Mouse (Mus musculus): ENCODE data around the gene Tbc1d10c. TPM values are rescaled to one million over a fixed set of nuclear protein-coding genes. Genes with fewer than 3 reads are reported as not detected.

Tbc1d10c gene
- polyA plus RNA-seq (2014; fragmentation: Illumina TruSeq; extraction: RNeasy Lipid Tissue Mini Kit (QIAGEN cat#74804); ENCODE audit: low read depth, low replicate concordance): not detected

GRCm38 (mm10) chr19:4190831-4191334, at the start of gene Tbc1d10c:
TSS of gene Tbc1d10c (minus strand) at chr19:4191284.

DNA sequence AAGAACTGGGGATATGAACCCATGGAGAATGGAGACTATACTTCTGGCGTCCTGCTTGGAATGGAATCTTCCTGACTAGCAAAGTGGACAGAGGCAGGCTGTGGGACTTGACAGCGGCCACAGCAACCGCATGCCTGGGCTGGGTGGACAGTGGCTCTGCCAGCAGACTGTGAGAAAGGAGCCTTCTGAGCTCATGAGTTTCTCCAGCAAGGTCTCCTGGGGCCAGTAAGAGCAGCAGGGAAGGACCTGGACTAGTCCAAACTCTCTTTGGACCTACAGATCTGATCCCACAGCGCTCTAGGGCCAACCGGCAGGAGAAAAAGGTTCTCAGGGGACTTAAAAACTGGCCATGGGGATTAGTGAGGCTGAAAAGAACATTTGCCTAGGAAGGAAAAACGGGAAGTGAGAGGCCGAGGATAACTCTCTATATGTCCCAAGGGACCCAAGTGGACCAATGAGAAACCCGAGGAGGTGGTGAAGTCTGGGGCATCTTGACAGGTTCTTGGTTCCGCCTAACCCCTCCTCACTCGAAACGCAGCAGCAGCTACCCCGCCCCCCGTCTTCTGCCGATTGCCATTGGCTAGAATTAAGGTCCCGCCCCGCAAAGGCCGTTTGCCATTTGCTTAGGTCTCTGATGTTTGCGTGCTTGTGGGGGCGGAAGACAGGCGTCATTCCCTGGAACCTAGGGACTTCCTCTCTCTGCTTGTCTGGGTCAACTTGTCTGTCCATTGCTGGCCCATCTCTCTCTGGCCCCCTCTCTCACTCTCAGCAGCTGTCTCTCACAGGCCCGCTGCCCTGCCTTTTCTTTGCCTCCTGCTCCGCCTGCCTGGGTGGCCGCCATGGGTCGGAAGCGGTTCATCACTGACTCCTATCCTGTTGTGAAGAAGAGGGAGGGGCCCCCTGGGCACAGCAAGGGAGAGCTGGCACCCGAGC, 40.4 kb upstream of the Tbc1d10c start, which contains the start of gene Pold4:
Pold4 (plus strand) TSS at position 647 of the 933 bp plus-strand sequence.

DNA sequence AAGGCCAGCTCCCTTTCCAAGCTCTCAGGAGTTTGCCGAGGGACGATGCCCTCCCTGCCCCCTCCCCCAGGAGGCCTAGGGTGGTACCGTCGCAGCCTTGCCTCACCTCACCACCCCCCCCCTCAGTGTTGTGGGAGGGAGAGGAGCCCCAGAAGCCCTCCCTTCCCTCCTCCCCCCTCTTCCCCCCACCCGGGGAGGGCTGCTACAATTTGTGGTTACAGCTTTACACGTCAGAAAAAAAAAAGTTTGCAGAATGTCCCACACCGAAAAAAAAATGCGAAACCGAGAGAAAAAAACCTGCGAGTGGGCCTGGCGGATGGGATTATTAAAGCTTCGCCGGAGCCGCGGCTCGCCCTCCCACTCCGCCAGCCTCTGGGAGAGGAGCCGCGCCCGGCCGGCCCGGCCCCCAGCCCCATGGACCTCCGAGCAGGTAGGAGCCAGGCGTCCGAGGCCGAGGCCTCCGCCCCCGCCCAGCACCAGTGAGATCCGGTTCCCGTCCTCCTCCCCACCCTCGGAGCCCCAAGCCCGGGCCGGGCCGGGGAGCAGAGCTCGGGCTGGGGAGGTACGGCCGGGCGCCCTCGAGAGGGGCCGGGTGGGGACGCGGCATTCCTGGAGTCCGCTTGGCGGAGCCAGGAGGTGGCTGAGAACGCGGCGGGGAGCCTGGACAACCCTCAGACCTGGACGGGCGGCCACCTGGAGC, 23.1 kb upstream of the Tbc1d10c start, which contains the start of the genes Clcf1 and AC109138.7:
Clcf1 (plus strand) TSS at position 168 of the 700 bp plus-strand sequence.
AC109138.7 (plus strand) TSS at position 287 of the 700 bp plus-strand sequence.

DNA sequence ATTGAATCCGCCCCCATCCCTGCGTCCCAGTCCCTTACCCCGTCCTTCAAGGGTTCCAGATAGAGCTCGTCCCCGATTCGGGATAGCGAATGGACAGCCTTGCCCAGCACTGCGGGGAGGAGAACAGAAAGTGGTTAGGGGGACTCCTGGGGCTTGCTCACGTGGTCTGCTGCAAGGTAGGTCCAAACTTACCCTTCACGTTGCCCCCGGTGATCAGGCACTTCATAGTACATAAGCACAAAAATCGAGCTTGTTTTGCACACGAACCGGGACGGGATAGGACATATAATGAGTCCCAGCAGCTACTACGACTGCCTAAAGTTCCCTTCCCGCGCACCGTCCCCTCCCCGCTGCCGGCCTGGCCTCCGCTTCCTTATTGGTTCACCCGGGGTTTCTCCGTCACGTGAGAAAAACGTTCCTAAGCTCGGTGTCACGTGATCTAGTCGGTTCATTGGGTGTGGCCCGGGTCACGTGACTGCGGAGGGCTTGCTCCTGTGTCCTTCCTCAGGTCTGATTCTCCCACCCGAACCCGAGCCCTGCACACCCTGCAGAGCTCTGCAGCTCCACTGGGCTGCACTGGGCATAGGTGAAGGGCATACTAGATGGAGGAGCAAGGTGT, 10.3 kb upstream of the Tbc1d10c start, which contains the start of gene Rad9a:
Rad9a (minus strand) TSS at position 372 of the 619 bp plus-strand sequence.

GRCm38 (mm10) chr19:4191528-4192250, 605 bp upstream of the Tbc1d10c start, which contains the start of gene Ppp1ca:
TSS of gene Ppp1ca (plus strand) at chr19:4192065.

DNA sequence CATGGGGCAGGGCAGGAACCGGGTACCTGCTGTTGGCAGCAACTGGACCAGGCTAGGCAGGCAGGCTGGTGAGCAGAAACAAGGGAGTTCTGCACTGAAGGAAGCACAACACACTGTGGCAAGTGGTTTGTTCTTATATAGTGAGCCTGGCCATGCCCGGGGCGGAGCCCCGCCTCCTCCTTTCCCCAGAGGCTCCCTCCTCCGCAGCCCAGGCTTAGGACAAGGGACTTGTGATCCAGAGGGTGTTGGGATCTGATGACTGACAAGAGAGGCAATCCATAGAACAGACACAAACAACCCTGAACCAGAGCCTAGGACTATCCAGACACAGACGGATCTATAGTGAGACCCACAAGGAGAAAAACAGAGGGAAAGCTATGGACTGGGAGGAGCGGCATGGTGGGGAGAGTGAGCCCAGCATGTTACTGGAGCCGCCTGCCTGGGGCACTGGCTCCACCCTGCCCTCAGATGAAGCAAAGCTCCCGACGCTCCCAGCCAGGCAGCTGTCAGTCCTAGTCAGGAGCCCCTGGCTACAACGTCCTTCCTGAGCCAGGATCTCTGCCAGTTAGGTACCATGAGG, 15.6 kb downstream of the Tbc1d10c start, which contains the start of gene Carns1:
Carns1 (minus strand) TSS at position 112 of the 580 bp plus-strand sequence.

DNA sequence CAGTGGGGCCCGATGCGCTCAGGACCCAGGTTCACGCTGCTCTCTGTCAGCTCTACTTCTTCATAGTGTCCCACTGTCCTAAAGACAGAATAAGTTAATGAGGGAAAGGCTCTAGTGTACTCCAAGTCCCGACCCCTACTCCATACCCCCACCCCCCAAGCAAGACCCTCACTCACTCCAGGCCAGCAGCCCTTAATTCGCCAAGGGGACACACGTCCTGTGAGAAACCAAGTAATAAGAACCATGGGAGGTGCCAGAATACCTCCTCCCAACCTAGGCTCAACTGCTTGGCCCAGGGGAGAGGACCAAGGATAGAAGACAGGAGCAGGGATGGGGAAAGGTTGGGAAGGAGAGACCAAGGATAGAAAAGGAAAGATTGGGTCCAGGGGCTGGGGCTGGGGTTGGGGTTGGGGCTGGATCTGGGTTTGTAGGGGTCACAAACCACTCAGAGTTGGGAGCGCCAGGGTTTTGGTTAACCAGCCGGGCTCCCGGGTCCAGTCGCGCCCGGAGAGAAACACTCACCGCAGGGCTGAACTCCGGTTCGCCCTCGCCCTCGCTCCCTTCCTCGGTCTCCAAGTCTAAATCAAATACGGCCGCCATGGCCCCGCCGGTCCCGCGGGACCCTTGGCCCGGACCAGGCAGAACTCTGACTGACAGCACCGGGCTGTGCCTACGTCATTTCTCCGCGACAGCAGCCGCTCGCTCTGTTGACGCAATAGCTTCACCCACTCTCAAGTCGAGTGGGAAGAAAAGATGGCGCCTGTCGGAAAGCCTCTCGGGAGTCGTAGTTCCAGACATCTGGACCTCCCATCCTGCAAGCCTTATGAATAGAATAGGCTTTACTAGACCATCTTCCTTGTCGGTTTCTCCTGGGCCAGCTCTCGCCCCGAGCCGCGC, 28.2 kb downstream of the Tbc1d10c start, which contains the start of gene Rps6kb2:
Rps6kb2 (minus strand) TSS at position 709 of the 897 bp plus-strand sequence.

GRCm38 (mm10) chr19:4153232-4153654, 37.8 kb downstream of the Tbc1d10c start, which contains the start of gene Ptprcap:
TSS of gene Ptprcap (plus strand) at chr19:4153604.

DNA sequence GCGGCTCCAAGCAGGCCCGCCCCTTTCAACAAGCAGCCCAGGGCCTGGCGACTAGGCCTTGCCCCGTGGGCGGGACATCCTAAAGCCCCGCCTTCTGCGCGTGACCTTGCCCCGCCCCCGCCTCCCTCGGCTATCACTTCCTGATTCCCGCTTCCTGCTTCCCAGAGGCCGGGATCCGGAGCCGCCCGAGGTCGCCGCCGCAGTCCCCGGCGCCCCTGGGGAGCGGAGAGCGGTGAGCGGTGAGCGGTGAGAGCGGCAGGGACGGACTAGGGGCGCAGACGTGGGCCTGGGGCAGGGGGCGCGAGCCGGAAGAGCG, 42.6 kb downstream of the Tbc1d10c start, which contains the start of gene Coro1b:
Coro1b (plus strand) TSS at position 129 of the 316 bp plus-strand sequence.

GRCm38 (mm10) chr19:4143759-4144268, 47.3 kb downstream of the Tbc1d10c start, which contains the start of gene Cabp4:
TSS of gene Cabp4 (minus strand) at chr19:4144033.

GRCm38 (mm10) chr19:4139446-4139845, 51.6 kb downstream of the Tbc1d10c start, which contains the start of gene Gpr152:
TSS of gene Gpr152 (plus strand) at chr19:4139787.

Other genes starting within 250 kb of the Tbc1d10c start
- gene Aldh3b3, start 232.6 kb downstream of the Tbc1d10c start, polyA plus RNA-seq (2014; fragmentation: Illumina TruSeq; extraction: RNeasy Lipid Tissue Mini Kit (QIAGEN cat#74804); ENCODE audit: low read depth, low replicate concordance): 0.36 TPM
- not detected for gene Aldh3b2, start 219.0 kb downstream of the Tbc1d10c start, polyA plus RNA-seq (2014; fragmentation: Illumina TruSeq; extraction: RNeasy Lipid Tissue Mini Kit (QIAGEN cat#74804); ENCODE audit: low read depth, low replicate concordance)
- 47.4 TPM for gene Acy3, start 204.7 kb downstream of the Tbc1d10c start, polyA plus RNA-seq (2014; fragmentation: Illumina TruSeq; extraction: RNeasy Lipid Tissue Mini Kit (QIAGEN cat#74804); ENCODE audit: low read depth, low replicate concordance)
- gene Tbx10, start 198.5 kb downstream of the Tbc1d10c start, polyA plus RNA-seq (2014; fragmentation: Illumina TruSeq; extraction: RNeasy Lipid Tissue Mini Kit (QIAGEN cat#74804); ENCODE audit: low read depth, low replicate concordance): not detected
- 0.65 TPM for gene Nudt8, start 190.7 kb downstream of the Tbc1d10c start, polyA plus RNA-seq (2014; fragmentation: Illumina TruSeq; extraction: RNeasy Lipid Tissue Mini Kit (QIAGEN cat#74804); ENCODE audit: low read depth, low replicate concordance)
- not detected for gene Gm49405, start 190.7 kb downstream of the Tbc1d10c start, polyA plus RNA-seq (2014; fragmentation: Illumina TruSeq; extraction: RNeasy Lipid Tissue Mini Kit (QIAGEN cat#74804); ENCODE audit: low read depth, low replicate concordance)
- gene Doc2g, start 188.0 kb downstream of the Tbc1d10c start, polyA plus RNA-seq (2014; fragmentation: Illumina TruSeq; extraction: RNeasy Lipid Tissue Mini Kit (QIAGEN cat#74804); ENCODE audit: low read depth, low replicate concordance): not detected
- 9.9 TPM for gene Ndufv1, start 178.5 kb downstream of the Tbc1d10c start, polyA plus RNA-seq (2014; fragmentation: Illumina TruSeq; extraction: RNeasy Lipid Tissue Mini Kit (QIAGEN cat#74804); ENCODE audit: low read depth, low replicate concordance)
- gene Gstp1, start 153.3 kb downstream of the Tbc1d10c start, polyA plus RNA-seq (2014; fragmentation: Illumina TruSeq; extraction: RNeasy Lipid Tissue Mini Kit (QIAGEN cat#74804); ENCODE audit: low read depth, low replicate concordance): 14.6 TPM
- 10.1 TPM for gene Gstp2, start 145.3 kb downstream of the Tbc1d10c start, polyA plus RNA-seq (2014; fragmentation: Illumina TruSeq; extraction: RNeasy Lipid Tissue Mini Kit (QIAGEN cat#74804); ENCODE audit: low read depth, low replicate concordance)
- gene Gstp3, start 131.7 kb downstream of the Tbc1d10c start, polyA plus RNA-seq (2014; fragmentation: Illumina TruSeq; extraction: RNeasy Lipid Tissue Mini Kit (QIAGEN cat#74804); ENCODE audit: low read depth, low replicate concordance): not detected
- gene Cabp2, start 109.7 kb downstream of the Tbc1d10c start, polyA plus RNA-seq (2014; fragmentation: Illumina TruSeq; extraction: RNeasy Lipid Tissue Mini Kit (QIAGEN cat#74804); ENCODE audit: low read depth, low replicate concordance): not detected
- 0.73 TPM for gene Cdk2ap2, start 94.1 kb downstream of the Tbc1d10c start, polyA plus RNA-seq (2014; fragmentation: Illumina TruSeq; extraction: RNeasy Lipid Tissue Mini Kit (QIAGEN cat#74804); ENCODE audit: low read depth, low replicate concordance)
- 0.20 TPM for gene Pitpnm1, start 91.3 kb downstream of the Tbc1d10c start, polyA plus RNA-seq (2014; fragmentation: Illumina TruSeq; extraction: RNeasy Lipid Tissue Mini Kit (QIAGEN cat#74804); ENCODE audit: low read depth, low replicate concordance)
- gene Aip, start 65.4 kb downstream of the Tbc1d10c start, polyA plus RNA-seq (2014; fragmentation: Illumina TruSeq; extraction: RNeasy Lipid Tissue Mini Kit (QIAGEN cat#74804); ENCODE audit: low read depth, low replicate concordance): 1.3 TPM
- gene Gpr152, start 51.5 kb downstream of the Tbc1d10c start, polyA plus RNA-seq (2014; fragmentation: Illumina TruSeq; extraction: RNeasy Lipid Tissue Mini Kit (QIAGEN cat#74804); ENCODE audit: low read depth, low replicate concordance): not detected
- gene Cabp4, start 47.3 kb downstream of the Tbc1d10c start, polyA plus RNA-seq (2014; fragmentation: Illumina TruSeq; extraction: RNeasy Lipid Tissue Mini Kit (QIAGEN cat#74804); ENCODE audit: low read depth, low replicate concordance): not detected
- gene Coro1b, start 42.7 kb downstream of the Tbc1d10c start, polyA plus RNA-seq (2014; fragmentation: Illumina TruSeq; extraction: RNeasy Lipid Tissue Mini Kit (QIAGEN cat#74804); ENCODE audit: low read depth, low replicate concordance): 9.0 TPM
- 2.3 TPM for gene Ptprcap, start 37.7 kb downstream of the Tbc1d10c start, polyA plus RNA-seq (2014; fragmentation: Illumina TruSeq; extraction: RNeasy Lipid Tissue Mini Kit (QIAGEN cat#74804); ENCODE audit: low read depth, low replicate concordance)
- 2.2 TPM for gene Rps6kb2, start 27.9 kb downstream of the Tbc1d10c start, polyA plus RNA-seq (2014; fragmentation: Illumina TruSeq; extraction: RNeasy Lipid Tissue Mini Kit (QIAGEN cat#74804); ENCODE audit: low read depth, low replicate concordance)
- 0.49 TPM for gene Carns1, start 15.8 kb downstream of the Tbc1d10c start, polyA plus RNA-seq (2014; fragmentation: Illumina TruSeq; extraction: RNeasy Lipid Tissue Mini Kit (QIAGEN cat#74804); ENCODE audit: low read depth, low replicate concordance)
- gene Ppp1ca, start 781 bp upstream of the Tbc1d10c start, polyA plus RNA-seq (2014; fragmentation: Illumina TruSeq; extraction: RNeasy Lipid Tissue Mini Kit (QIAGEN cat#74804); ENCODE audit: low read depth, low replicate concordance): 97.3 TPM
- gene Rad9a, start 10.4 kb upstream of the Tbc1d10c start, polyA plus RNA-seq (2014; fragmentation: Illumina TruSeq; extraction: RNeasy Lipid Tissue Mini Kit (QIAGEN cat#74804); ENCODE audit: low read depth, low replicate concordance): 1.5 TPM
- gene Clcf1, start 23.0 kb upstream of the Tbc1d10c start, polyA plus RNA-seq (2014; fragmentation: Illumina TruSeq; extraction: RNeasy Lipid Tissue Mini Kit (QIAGEN cat#74804); ENCODE audit: low read depth, low replicate concordance): 0.16 TPM
- gene AC109138.7, start 23.1 kb upstream of the Tbc1d10c start, polyA plus RNA-seq (2014; fragmentation: Illumina TruSeq; extraction: RNeasy Lipid Tissue Mini Kit (QIAGEN cat#74804); ENCODE audit: low read depth, low replicate concordance): not detected
- not detected for gene Pold4, start 40.6 kb upstream of the Tbc1d10c start, polyA plus RNA-seq (2014; fragmentation: Illumina TruSeq; extraction: RNeasy Lipid Tissue Mini Kit (QIAGEN cat#74804); ENCODE audit: low read depth, low replicate concordance)
- gene Ssh3, start 77.9 kb upstream of the Tbc1d10c start, polyA plus RNA-seq (2014; fragmentation: Illumina TruSeq; extraction: RNeasy Lipid Tissue Mini Kit (QIAGEN cat#74804); ENCODE audit: low read depth, low replicate concordance): 1.7 TPM
- gene Ankrd13d, start 91.9 kb upstream of the Tbc1d10c start, polyA plus RNA-seq (2014; fragmentation: Illumina TruSeq; extraction: RNeasy Lipid Tissue Mini Kit (QIAGEN cat#74804); ENCODE audit: low read depth, low replicate concordance): not detected
- gene Grk2, start 114.9 kb upstream of the Tbc1d10c start, polyA plus RNA-seq (2014; fragmentation: Illumina TruSeq; extraction: RNeasy Lipid Tissue Mini Kit (QIAGEN cat#74804); ENCODE audit: low read depth, low replicate concordance): 11.2 TPM
- 50.5 TPM for gene Kdm2a, start 207.0 kb upstream of the Tbc1d10c start, polyA plus RNA-seq (2014; fragmentation: Illumina TruSeq; extraction: RNeasy Lipid Tissue Mini Kit (QIAGEN cat#74804); ENCODE audit: low read depth, low replicate concordance)
- gene Rhod, start 248.1 kb upstream of the Tbc1d10c start, polyA plus RNA-seq (2014; fragmentation: Illumina TruSeq; extraction: RNeasy Lipid Tissue Mini Kit (QIAGEN cat#74804); ENCODE audit: low read depth, low replicate concordance): 3.3 TPM

Measured in kidney, adult 10 weeks (tissue).